Mouse (Mus musculus): ENCODE data around the gene Akt3. TPM values are rescaled to one million over a fixed set of nuclear protein-coding genes. Genes with fewer than 3 reads are reported as not detected.

The Akt3 gene
- polyA plus RNA-seq, 1 experiment from 2014 or later, result 23.7 TPM

DNA sequence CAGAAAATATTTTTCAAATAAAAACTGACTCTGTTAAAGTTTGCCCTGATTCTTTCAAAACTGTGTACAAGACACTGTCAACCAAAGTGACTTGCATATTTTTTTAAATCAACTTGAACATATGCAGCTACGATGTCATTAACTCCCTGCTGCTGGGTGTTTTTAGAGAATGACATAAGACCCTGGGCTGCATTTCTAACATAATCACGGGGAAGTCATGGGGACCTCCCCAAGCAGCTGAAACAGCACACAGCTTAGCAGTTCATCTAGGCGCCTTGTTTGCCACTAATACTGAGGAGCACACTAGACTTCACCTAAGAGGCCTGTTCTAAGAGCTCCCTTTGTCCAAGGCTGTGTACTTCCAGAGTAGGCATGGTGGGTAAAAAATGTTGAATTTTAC is 242.1 kb downstream of the Akt3 start:
- WGBS, result 54% methylated on average over 3 of the region's 3 CpGs
- H3K9ac ChIP-seq, result no peak overlapping the region
- H3K27me3 ChIP-seq (replicated peaks), result no peaks in the 10 kb centered on the region
- no peak overlapping the region for H3K4me3 ChIP-seq
- H3K27ac ChIP-seq, result no peak overlapping the region
- no peak for ATAC-seq (ENCODE audit: low FRiP score, low read depth)
- peaks cover 4% of the 10 kb centered on the region for H3K36me3 ChIP-seq
- peaks cover 32% of the 10 kb centered on the region for H3K4me1 ChIP-seq
- H3K9me3 ChIP-seq, result no peaks in the 10 kb centered on the region
- no peak overlapping the region for H3K4me2 ChIP-seq (replicated peaks)

DNA sequence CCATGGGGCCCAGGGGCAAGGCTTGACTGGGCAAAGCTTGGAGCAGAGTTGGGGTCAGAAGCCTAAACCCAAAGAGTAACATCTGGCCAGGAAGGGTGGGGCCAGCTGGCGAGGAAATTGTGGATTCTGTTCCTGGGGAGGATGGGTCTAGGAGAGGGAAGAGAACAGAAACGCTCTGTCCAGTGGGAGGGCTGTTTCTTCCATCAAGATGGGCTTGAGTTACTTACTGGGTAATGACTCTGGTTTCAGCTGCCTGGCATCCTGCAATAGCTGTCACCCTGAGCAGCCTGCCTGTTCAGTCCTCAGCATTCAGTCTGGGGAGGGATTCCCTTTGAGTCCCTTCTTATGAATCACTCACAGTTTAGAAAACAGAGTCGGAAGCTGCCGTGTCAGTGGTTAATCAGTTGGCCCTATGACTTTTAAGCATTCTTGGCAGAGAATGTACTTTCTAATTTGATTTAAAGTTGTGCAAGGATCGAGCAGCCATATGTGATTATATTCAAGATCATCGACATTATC is 243.0 kb downstream of the Akt3 start:
- Histone ChIP-seq H3K9me3 (no peaks in the 10 kb centered on the region), H3K4me3 (no peak overlapping the region), H3K9ac (no peak overlapping the region), H3K4me1 (peaks cover 41% of the 10 kb centered on the region), H3K27ac (no peak overlapping the region), H3K27me3 (replicated peaks) (no peaks in the 10 kb centered on the region), H3K4me2 (replicated peaks) (no peak overlapping the region), H3K36me3 (peaks cover 2% of the 10 kb centered on the region; the same call in 1 of the 2 replicates)
- peak; percentile 3; the same call in 1 of the 2 replicates for ATAC-seq (ENCODE audit: low FRiP score, low read depth)
- 70% methylated on average over 6 of the region's 6 CpGs for WGBS

DNA sequence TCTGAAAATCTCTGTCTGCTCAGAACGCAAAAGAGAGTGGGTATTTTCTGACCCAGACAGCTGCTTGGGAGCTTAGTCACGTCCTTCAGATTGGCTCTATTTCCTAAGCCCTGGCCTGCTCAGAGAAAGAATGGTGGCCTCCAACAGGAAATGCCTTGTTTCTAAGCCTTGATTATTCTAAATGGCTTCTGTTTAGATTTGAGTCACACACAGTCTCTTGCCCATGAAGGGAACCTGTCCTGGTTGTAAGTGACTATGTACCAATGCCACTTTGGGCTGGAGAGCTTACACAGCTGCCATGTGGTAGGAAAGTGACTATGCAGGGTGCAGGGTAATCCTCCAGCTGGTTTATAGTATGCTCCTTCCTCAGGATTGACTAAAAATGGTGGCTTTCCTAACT is 243.7 kb downstream of the Akt3 start:
- no peaks in the 10 kb centered on the region for H3K9me3 ChIP-seq
- H3K27me3 ChIP-seq (replicated peaks), result no peaks in the 10 kb centered on the region
- H3K4me1 ChIP-seq, result peaks cover 47% of the 10 kb centered on the region
- no peak overlapping the region for H3K4me2 ChIP-seq (replicated peaks)
- H3K36me3 ChIP-seq, result peaks cover 2% of the 10 kb centered on the region; the same call in 1 of the 2 replicates
- no peak overlapping the region for H3K4me3 ChIP-seq
- no peak overlapping the region for H3K27ac ChIP-seq
- 71% methylated on average over 2 of the region's 2 CpGs for WGBS
- no peak overlapping the region for H3K9ac ChIP-seq
- no peak for ATAC-seq (ENCODE audit: low FRiP score, low read depth)

GRCm38 (mm10) chr1:177013776-177014175 is 244.2 kb downstream of the Akt3 start:
- WGBS, result 86% methylated on average over 3 of the region's 3 CpGs
- H3K27ac ChIP-seq, result no peak overlapping the region
- no peak overlapping the region for H3K4me3 ChIP-seq
- H3K9ac ChIP-seq, result no peak overlapping the region
- H3K27me3 ChIP-seq (replicated peaks), result no peaks in the 10 kb centered on the region
- H3K4me2 ChIP-seq (replicated peaks), result no peak overlapping the region
- H3K4me1 ChIP-seq, result peaks cover 47% of the 10 kb centered on the region
- H3K9me3 ChIP-seq, result no peaks in the 10 kb centered on the region
- H3K36me3 ChIP-seq, result peaks cover 2% of the 10 kb centered on the region; the same call in 1 of the 2 replicates
- no peak for ATAC-seq (ENCODE audit: low FRiP score, low read depth)

GRCm38 (mm10) chr1:177013313-177013712 is 244.7 kb downstream of the Akt3 start:
- Histone ChIP-seq H3K9ac (no peak overlapping the region), H3K4me1 (peaks cover 47% of the 10 kb centered on the region), H3K4me2 (replicated peaks) (no peak overlapping the region), H3K9me3 (no peaks in the 10 kb centered on the region), H3K27me3 (replicated peaks) (no peaks in the 10 kb centered on the region), H3K27ac (no peak overlapping the region), H3K36me3 (peaks cover 2% of the 10 kb centered on the region; the same call in 1 of the 2 replicates), H3K4me3 (no peak overlapping the region)
- 86% methylated on average over 1 of the region's 1 CpGs for WGBS
- ATAC-seq (ENCODE audit: low FRiP score, low read depth), result no peak

DNA sequence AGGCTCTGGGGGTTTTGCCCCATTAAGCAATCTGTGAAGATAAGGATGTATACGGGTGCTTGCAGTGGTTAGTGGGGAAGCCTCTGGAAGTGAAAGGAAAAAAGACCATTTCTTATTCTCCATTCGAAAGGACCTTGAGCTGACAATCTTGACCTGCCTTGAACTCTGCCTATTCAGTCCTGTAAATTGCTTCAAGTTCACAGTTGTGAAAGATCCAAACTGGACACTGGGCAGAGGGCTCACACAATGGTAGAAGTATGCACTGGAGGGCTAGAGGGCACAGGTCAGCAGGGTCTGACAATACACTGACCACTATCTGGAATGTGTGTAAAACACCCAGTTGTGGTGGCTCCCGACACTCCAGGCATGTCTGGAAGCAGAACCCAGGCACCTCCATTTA is 245.2 kb downstream of the Akt3 start:
- H3K27ac ChIP-seq, result no peak overlapping the region
- H3K36me3 ChIP-seq, result peaks cover 2% of the 10 kb centered on the region; the same call in 1 of the 2 replicates
- no peak for ATAC-seq (ENCODE audit: low FRiP score, low read depth)
- no peaks in the 10 kb centered on the region for H3K9me3 ChIP-seq
- H3K9ac ChIP-seq, result no peak overlapping the region
- no peak overlapping the region for H3K4me2 ChIP-seq (replicated peaks)
- no peak overlapping the region for H3K4me3 ChIP-seq
- no peaks in the 10 kb centered on the region for H3K27me3 ChIP-seq (replicated peaks)
- H3K4me1 ChIP-seq, result peaks cover 47% of the 10 kb centered on the region
- 19% methylated on average over 3 of the region's 3 CpGs for WGBS

- H3K9me3 ChIP-seq, result no peaks in the 10 kb centered on the region
- peaks cover 43% of the 10 kb centered on the region for H3K4me1 ChIP-seq
- ATAC-seq (ENCODE audit: low FRiP score, low read depth), result no peak
- no peak overlapping the region for H3K27ac ChIP-seq
- H3K36me3 ChIP-seq, result no peaks in the 10 kb centered on the region
- no peak overlapping the region for H3K9ac ChIP-seq
- H3K4me2 ChIP-seq (replicated peaks), result no peak overlapping the region
- H3K4me3 ChIP-seq, result no peak overlapping the region
- no peaks in the 10 kb centered on the region for H3K27me3 ChIP-seq (replicated peaks)
- WGBS, result 87% methylated on average over 13 of the region's 13 CpGs
These were observed 246.3 kb downstream of the Akt3 start for GRCm38 (mm10) chr1:177011688-177012087.

DNA sequence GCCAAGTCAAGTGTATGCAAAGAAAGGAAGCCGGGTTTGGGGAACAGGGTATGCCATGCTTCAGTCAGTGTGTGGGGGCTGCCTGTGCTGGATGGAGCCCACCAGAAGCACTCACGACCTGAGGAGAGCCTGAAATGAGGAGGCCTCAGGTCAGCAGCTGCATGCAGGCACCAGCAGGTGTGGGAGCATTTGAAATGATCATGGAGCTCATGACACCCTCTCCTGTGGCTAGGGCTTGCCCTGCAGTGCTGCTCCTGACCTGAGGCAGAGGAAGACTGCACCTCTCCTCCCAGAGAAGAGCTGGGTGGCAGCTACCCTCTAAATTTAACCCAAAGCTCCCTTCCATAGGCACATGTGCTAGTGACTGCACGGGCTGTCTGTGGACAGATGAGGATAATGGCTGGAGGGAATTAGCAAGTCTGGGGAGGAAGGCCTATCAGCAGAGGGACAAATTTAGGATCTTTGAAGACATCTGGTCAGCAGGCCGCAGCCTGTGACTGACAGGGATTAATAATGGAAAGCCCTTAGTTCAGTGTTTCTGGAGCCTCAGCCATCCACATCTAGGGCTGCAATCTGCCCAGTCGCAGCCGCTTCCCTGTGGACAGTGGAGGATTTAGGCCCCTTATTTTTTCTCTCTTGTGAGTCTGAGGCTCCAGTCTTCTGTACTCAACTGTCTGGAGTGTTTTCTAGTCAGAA is 247.2 kb downstream of the Akt3 start:
- Histone ChIP-seq H3K27me3 (replicated peaks) (no peaks in the 10 kb centered on the region), H3K9ac (0 out of 2 replicates have a peak overlapping the region, but pooled peaks have one; percentile 17), H3K9me3 (no peaks in the 10 kb centered on the region), H3K27ac (0 out of 2 replicates have a peak overlapping the region, but pooled peaks have one; percentile 12), H3K36me3 (no peaks in the 10 kb centered on the region), H3K4me3 (no peak overlapping the region), H3K4me1 (peaks cover 39% of the 10 kb centered on the region), H3K4me2 (replicated peaks) (no peak overlapping the region)
- 57% methylated on average over 6 of the region's 6 CpGs for WGBS
- ATAC-seq (ENCODE audit: low FRiP score, low read depth), result peak; percentile 11; the same call in 1 of the 2 replicates

DNA sequence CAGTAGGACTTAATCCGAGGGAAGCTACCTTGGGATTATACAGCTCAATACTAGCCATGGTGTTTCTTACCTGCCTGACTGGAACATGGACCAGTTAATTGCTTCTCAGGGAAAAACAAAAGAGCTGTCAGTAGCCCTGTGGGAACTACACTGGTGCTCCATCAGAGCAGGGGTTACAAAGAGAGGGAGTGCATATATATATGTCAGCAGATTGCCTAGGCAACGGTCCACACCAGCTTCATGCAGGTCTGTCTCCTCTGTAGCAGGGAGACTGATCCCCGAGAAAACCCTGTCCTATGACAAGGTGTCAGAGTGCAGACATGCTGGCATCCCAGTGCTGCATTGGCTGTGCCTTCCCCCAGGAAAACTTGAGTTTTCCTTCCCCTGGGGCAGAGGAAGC is 248.0 kb downstream of the Akt3 start:
- H3K4me2 ChIP-seq (replicated peaks), result no peak overlapping the region
- peak; percentile 66; the same call in 1 of the 2 replicates for ATAC-seq (ENCODE audit: low FRiP score, low read depth)
- no peak overlapping the region for H3K27ac ChIP-seq
- no peaks in the 10 kb centered on the region for H3K27me3 ChIP-seq (replicated peaks)
- no peaks in the 10 kb centered on the region for H3K9me3 ChIP-seq
- no peak overlapping the region for H3K4me3 ChIP-seq
- H3K36me3 ChIP-seq, result no peaks in the 10 kb centered on the region
- H3K9ac ChIP-seq, result 0 out of 2 replicates have a peak overlapping the region, but pooled peaks have one; percentile 17
- WGBS, result 35% methylated on average over 3 of the region's 3 CpGs
- H3K4me1 ChIP-seq, result peaks cover 34% of the 10 kb centered on the region

DNA sequence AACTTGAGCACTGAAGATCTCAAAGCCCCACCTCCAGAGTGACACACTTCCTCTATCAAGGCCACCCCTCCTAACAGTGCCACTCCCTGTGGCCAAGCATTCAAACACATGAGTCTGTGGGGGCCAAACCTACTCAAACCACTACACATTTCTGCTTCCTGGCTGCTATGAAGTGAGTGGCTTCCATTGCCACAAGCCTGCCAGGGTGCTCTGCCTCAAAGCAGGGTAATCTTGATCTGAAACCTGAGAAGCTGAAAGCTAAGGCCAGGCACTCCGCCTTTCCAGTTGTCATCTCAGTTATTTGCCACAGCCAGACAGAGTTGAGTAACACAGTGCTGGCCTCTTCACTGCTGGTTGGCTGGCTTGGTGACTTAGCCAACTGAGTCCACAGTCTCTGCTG is 249.2 kb downstream of the Akt3 start:
- WGBS, result 56% methylated on average over 1 of the region's 1 CpGs
- H3K9ac ChIP-seq, result no peak overlapping the region
- H3K36me3 ChIP-seq, result no peaks in the 10 kb centered on the region
- no peak for ATAC-seq (ENCODE audit: low FRiP score, low read depth)
- H3K9me3 ChIP-seq, result no peaks in the 10 kb centered on the region
- H3K27ac ChIP-seq, result no peak overlapping the region
- H3K4me3 ChIP-seq, result no peak overlapping the region
- peaks cover 37% of the 10 kb centered on the region for H3K4me1 ChIP-seq
- no peaks in the 10 kb centered on the region for H3K27me3 ChIP-seq (replicated peaks)
- no peak overlapping the region for H3K4me2 ChIP-seq (replicated peaks)

GRCm38 (mm10) chr1:177007405-177007804 is 250.6 kb downstream of the Akt3 start:
- no peak overlapping the region for H3K27ac ChIP-seq
- H3K4me3 ChIP-seq, result no peak overlapping the region
- H3K9me3 ChIP-seq, result no peaks in the 10 kb centered on the region
- no peak overlapping the region for H3K4me2 ChIP-seq (replicated peaks)
- no peaks in the 10 kb centered on the region for H3K27me3 ChIP-seq (replicated peaks)
- 92% methylated on average over 3 of the region's 3 CpGs for WGBS
- no peaks in the 10 kb centered on the region for H3K36me3 ChIP-seq
- peaks cover 45% of the 10 kb centered on the region for H3K4me1 ChIP-seq
- ATAC-seq (ENCODE audit: low FRiP score, low read depth), result no peak
- no peak overlapping the region for H3K9ac ChIP-seq

DNA sequence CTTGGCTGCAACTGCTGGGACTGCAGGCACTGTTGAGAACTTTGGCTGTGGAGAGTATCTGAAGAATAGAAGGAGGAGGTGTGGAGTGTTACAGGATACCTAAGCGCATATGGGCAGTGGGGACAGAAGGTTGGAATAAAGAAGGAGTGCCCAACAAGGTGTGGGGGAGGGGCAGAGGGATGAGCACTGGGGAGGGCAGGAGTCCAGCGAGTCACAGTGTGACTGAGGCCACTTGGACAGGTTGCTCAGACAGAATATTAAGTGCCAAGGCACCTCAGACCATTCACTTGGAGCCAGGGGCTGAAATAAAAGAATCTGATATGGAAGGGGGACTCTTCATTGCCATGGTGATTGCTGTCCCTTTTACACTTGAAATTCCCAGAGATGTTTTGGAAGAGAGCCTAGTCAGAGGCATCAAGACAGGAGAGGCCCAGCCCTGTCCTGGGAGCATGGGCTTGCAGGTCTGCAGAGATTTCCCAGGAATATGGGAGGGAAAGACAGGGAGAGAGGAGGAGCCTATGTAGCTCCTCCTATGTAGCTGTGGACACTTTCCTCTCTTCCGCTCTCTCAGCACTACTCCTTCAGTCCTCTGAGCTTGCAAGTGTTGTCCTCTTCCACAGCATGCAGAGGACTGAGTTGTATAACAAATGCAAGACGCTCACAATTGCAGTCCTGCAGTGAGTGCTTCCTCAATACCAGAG is 253.8 kb downstream of the Akt3 start:
- no peak overlapping the region for H3K9ac ChIP-seq
- WGBS, result 65% methylated on average over 4 of the region's 4 CpGs
- H3K4me1 ChIP-seq, result peaks cover 36% of the 10 kb centered on the region
- H3K9me3 ChIP-seq, result no peaks in the 10 kb centered on the region
- no peak overlapping the region for H3K4me2 ChIP-seq (replicated peaks)
- no peak for ATAC-seq (ENCODE audit: low FRiP score, low read depth)
- no peak overlapping the region for H3K27ac ChIP-seq
- H3K4me3 ChIP-seq, result no peak overlapping the region
- no peaks in the 10 kb centered on the region for H3K27me3 ChIP-seq (replicated peaks)
- H3K36me3 ChIP-seq, result no peaks in the 10 kb centered on the region

Measured in neural tube, embryonic 12.5 days (tissue).